Mouse (Mus musculus) macrophage (primary cell): ENCODE data around the gene Scg2. TPM values are rescaled to one million over a fixed set of nuclear protein-coding genes. Genes with fewer than 3 reads are reported as not detected.

Experiments
- H3K27ac ChIP-seq: fragments of 350-480 bp; formaldehyde crosslinking; 2 replicates; pipeline ENCODE4 v1.9.0; 2021
- H3K36me3 ChIP-seq: fragments of 350-480 bp; formaldehyde crosslinking; 2 replicates; pipeline ENCODE4 v1.9.0; 2021; ENCODE audit errors: inconsistent target
- H3K4me3 ChIP-seq: fragments of 350-480 bp; formaldehyde crosslinking; 2 replicates; pipeline ENCODE4 v1.9.0; 2021; ENCODE audit errors: inconsistent target
- H3K79me2 ChIP-seq: fragments of 350-480 bp; formaldehyde crosslinking; 2 replicates; pipeline ENCODE4 v1.9.0; 2021; ENCODE audit errors: inconsistent target
- WGBS: methylation state at CpG from one replicate; pipeline ENCODE4 v1.1.7; 2026; ENCODE audit warnings: inconsistent platforms; ENCODE audit not compliant: missing documents; 5-methylcytosine and 5-hydroxymethylcytosine counted together
- polyA plus RNA-seq: library from polyadenylated mRNA; stranded (reverse); fragments of 250-400 nt; gene quantifications from 3 replicates; pipeline ENCODE4 v1.2.4, GENCODE M21; 2018; ENCODE audit warnings: inconsistent platforms

Gene Scg2
- polyA plus RNA-seq, 1 experiment from 2014 or later: not detected

- 95% methylated on average over 7 of the region's 7 CpGs for WGBS
- H3K36me3 ChIP-seq: no peaks in the 10 kb centered on the region
- no peak overlapping the region for H3K4me3 ChIP-seq
- no peaks in the 10 kb centered on the region for H3K79me2 ChIP-seq
- no peak overlapping the region for H3K27ac ChIP-seq
Measured at GRCm38 (mm10) chr1:79406337-79406942, 33.5 kb downstream of the Scg2 start.

GRCm38 (mm10) chr1:79401090-79402012, 38.6 kb downstream of the Scg2 start:
- no peaks in the 10 kb centered on the region for H3K36me3 ChIP-seq
- no peaks in the 10 kb centered on the region for H3K79me2 ChIP-seq
- H3K27ac ChIP-seq: no peak overlapping the region
- H3K4me3 ChIP-seq: no peak overlapping the region
- WGBS: 76% methylated on average over 10 of the region's 10 CpGs

- H3K4me3 ChIP-seq: no peak overlapping the region
- H3K27ac ChIP-seq: no peak overlapping the region
- H3K79me2 ChIP-seq: no peaks in the 10 kb centered on the region
- no peaks in the 10 kb centered on the region for H3K36me3 ChIP-seq
- 89% methylated on average over 5 of the region's 5 CpGs for WGBS
Measured at GRCm38 (mm10) chr1:79400284-79400683, 39.6 kb downstream of the Scg2 start.

Other genes with a start within 250 kb of the Scg2 start
- 1.1 to 2.0 TPM (median 1.3 TPM) in 3 replicates for gene Ap1s3, start 231.9 kb upstream of the Scg2 start, polyA plus RNA-seq